Mouse (Mus musculus) splenic B cell, adult 2 months (primary cell): Measurements from ENCODE around the gene Kit.
A peak's percentile ranks its signal among the peaks of the same experiment; 100 is the strongest.

Experiments used
- DNase-seq: peaks from one replicate; pipeline ENCODE4 v3.0.0-alpha.2; 2011; ENCODE audit warnings: low read depth, low spot score
- H3K27me3 ChIP-seq: 2 replicates; pipeline ENCODE4 v1.6.1; 2012; ENCODE audit warnings: mild to moderate bottlenecking, low read length, moderate library complexity, mixed read lengths; ENCODE audit not compliant: control insufficient read depth, poor library complexity, insufficient read depth, severe bottlenecking
- H3K36me3 ChIP-seq: 2 replicates; pipeline ENCODE4 v1.6.1; 2012; ENCODE audit warnings: mild to moderate bottlenecking, low read length, moderate library complexity, mixed read lengths; ENCODE audit not compliant: control insufficient read depth, poor library complexity, insufficient read depth, severe bottlenecking

The Kit gene

DNA sequence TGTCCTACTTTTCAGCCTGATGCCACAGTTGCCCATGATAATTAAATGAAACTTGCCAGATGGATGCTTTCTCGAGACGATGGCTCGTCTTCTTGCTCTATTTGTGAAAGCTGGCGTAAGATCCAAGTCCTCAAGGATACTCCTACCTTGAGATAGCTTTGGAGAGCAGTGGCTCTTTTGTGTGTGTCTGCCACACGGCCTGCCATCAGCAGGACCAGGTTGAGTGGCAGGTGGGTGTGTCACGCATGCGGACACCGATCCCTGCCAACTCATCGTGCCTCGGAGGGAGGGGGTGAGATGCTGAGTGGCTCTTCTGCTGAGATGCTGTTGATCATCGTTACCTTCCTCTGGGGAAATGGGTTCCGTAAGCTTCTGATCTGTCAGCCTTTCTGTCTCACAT, 60.7 kb downstream of the Kit start:
- Histone ChIP-seq H3K27me3 (no peaks in the 10 kb centered on the region), H3K36me3 (no peaks in the 10 kb centered on the region)
- DNase-seq, result no peak

- Histone ChIP-seq H3K27me3 (no peaks in the 10 kb centered on the region), H3K36me3 (no peaks in the 10 kb centered on the region)
- peak; percentile 4 for DNase-seq
Observed at GRCm38 (mm10) chr5:75640637-75641036, 65.9 kb downstream of the Kit start.

GRCm38 (mm10) chr5:75647046-75647445, 72.3 kb downstream of the Kit start:
- DNase-seq, result no peak
- Histone ChIP-seq H3K36me3 (no peaks in the 10 kb centered on the region), H3K27me3 (no peaks in the 10 kb centered on the region)

GRCm38 (mm10) chr5:75650566-75650965, 75.8 kb downstream of the Kit start:
- DNase-seq, result no peak
- Histone ChIP-seq H3K36me3 (no peaks in the 10 kb centered on the region), H3K27me3 (no peaks in the 10 kb centered on the region)

DNA sequence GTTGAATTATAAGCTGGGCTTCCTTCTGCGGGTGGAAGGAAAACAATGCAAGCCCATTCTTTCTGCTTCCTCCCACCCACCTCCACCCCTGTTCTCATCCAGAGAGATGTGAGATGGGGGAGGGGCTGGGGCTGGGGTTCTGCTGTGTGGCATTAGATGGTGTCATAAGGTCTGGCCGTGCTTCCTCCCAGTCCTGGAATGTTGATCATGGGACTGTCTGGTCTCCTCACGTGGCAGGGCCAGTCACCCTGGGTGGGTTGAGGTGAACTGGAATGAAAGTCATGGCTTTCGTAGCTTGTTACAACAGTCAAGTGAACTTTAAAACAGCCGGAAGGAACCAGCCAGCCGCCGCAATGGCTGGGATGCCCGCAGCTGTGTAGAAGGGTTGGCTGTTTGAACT, 78.7 kb downstream of the Kit start:
- Histone ChIP-seq H3K36me3 (no peaks in the 10 kb centered on the region), H3K27me3 (no peaks in the 10 kb centered on the region)
- no peak for DNase-seq

- DNase-seq, result no peak
- H3K27me3 ChIP-seq, result no peaks in the 10 kb centered on the region
- H3K36me3 ChIP-seq, result no peaks in the 10 kb centered on the region
Observed at GRCm38 (mm10) chr5:75658575-75658974, 83.9 kb downstream of the Kit start.

GRCm38 (mm10) chr5:75660342-75660741, 85.6 kb downstream of the Kit start:
- no peaks in the 10 kb centered on the region for H3K36me3 ChIP-seq
- DNase-seq, result no peak
- no peaks in the 10 kb centered on the region for H3K27me3 ChIP-seq

- no peak for DNase-seq
- no peaks in the 10 kb centered on the region for H3K27me3 ChIP-seq
- H3K36me3 ChIP-seq, result no peaks in the 10 kb centered on the region
Observed at GRCm38 (mm10) chr5:75662466-75662865, 87.8 kb downstream of the Kit start.

DNA sequence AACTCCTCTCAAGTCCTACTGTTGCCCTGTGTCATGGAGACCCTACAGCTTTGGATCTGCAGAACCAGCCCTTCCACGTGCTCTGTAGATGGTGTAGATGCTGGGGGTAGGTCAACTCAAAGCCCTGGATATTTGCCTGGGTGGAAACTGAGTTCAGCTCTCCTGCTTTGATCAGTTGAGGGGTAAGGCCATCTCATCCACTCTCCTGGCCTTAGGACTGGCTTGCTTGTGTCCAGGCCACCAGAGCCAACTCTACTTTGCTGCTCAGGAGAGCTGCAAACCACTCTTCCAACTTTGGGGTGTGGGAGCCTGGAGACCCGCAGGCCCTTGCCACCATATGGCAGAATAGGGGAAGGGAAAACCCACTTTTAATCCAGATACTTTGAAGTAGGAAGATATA, 89.1 kb downstream of the Kit start:
- Histone ChIP-seq H3K27me3 (no peaks in the 10 kb centered on the region), H3K36me3 (no peaks in the 10 kb centered on the region)
- no peak for DNase-seq

GRCm38 (mm10) chr5:75667083-75667482, 92.4 kb downstream of the Kit start:
- Histone ChIP-seq H3K36me3 (no peaks in the 10 kb centered on the region), H3K27me3 (no peaks in the 10 kb centered on the region)
- DNase-seq, result no peak

- no peaks in the 10 kb centered on the region for H3K27me3 ChIP-seq
- H3K36me3 ChIP-seq, result no peaks in the 10 kb centered on the region
- no peak for DNase-seq
Observed at GRCm38 (mm10) chr5:75671136-75671788, 96.5 kb downstream of the Kit start.

GRCm38 (mm10) chr5:75676024-75676423, 101.3 kb downstream of the Kit start:
- Histone ChIP-seq H3K36me3 (no peaks in the 10 kb centered on the region), H3K27me3 (no peaks in the 10 kb centered on the region)
- DNase-seq, result no peak

- no peaks in the 10 kb centered on the region for H3K36me3 ChIP-seq
- no peaks in the 10 kb centered on the region for H3K27me3 ChIP-seq
- no peak for DNase-seq
Observed at GRCm38 (mm10) chr5:75679896-75680295, 105.2 kb downstream of the Kit start.

DNA sequence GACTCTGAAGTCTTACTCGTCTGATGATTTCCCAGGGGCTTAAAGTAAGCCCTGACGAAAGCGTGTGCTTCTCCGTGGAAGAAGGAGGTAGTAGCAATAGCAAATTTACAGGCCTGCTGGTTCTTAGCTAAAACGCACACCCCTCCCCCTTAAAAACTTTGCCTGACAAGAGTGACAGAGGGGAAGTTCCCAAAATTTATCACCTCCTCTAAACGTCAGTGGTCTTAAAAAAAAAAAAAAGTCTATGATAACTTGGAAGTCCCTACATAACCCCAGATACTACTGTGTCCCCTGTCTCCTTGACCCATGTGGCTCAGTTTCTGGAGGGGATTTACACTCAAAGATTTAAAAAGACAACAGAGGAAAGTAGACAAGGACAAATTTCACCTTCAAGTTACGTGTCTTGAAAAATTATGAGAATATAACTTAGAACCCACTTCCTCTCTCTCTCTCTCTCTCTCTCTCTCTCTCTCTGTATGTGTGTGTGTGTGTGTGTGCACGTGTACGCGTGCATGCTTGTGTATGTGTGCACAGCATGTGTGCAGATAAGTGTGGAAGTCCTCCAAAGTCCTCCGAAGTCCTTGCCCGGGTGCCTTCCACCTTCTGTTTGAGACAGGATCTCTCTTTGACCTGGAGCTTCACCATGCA, 120.6 kb downstream of the Kit start:
- Histone ChIP-seq H3K27me3 (no peaks in the 10 kb centered on the region), H3K36me3 (no peaks in the 10 kb centered on the region)
- DNase-seq, result no peak

DNA sequence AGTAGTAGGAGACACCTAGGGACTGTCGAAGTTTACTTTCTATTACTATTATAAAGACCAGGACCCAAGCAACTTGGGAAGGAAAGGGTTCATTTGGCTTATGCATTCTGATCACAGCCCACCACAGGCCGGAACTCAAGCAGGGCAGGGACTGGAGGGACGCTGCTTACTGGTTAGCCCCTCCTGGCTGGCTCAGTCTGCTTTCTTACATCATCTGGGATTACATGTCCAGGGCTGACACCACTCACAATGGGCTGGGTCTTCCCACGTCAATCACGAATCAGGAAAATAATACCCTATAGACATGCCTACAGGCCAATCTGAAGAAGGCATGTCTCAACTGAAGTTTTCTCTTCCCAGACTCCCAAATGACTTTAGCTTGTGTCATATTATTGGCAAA, 122.2 kb downstream of the Kit start:
- no peak for DNase-seq
- no peaks in the 10 kb centered on the region for H3K36me3 ChIP-seq
- H3K27me3 ChIP-seq, result no peaks in the 10 kb centered on the region

- DNase-seq, result no peak
- Histone ChIP-seq H3K27me3 (no peaks in the 10 kb centered on the region), H3K36me3 (no peaks in the 10 kb centered on the region)
Observed at GRCm38 (mm10) chr5:75698556-75698955, 123.8 kb downstream of the Kit start.
